Mouse (Mus musculus): ENCODE measurements at regions not wholly inside any gene's neighbourhood (a gene's known extent, or its start where the extent isn't known, plus 50 kb on each side); places are given as distances from the start of the nearest gene placed in this dataset.

GRCm38 (mm10) chr3:27815201-27815695, 80.9 kb downstream of the Tmem212 start:
- intact Hi-C loops (cut with DNase I), result no loop called here

GRCm38 (mm10) chr3:27804271-27804670, 91.9 kb downstream of the Tmem212 start:
- intact Hi-C loops (cut with DNase I), result no loop called here
- DNase-seq, result no peak

More at GRCm38 (mm10) chr3:27815201-27815695, 80.9 kb downstream of the Tmem212 start:
- no peak for DNase-seq

GRCm38 (mm10) chr3:27791633-27791951, 80.5 kb upstream of the Fndc3b start:
- no peak for DNase-seq
- intact Hi-C loops (cut with DNase I), result no loop called here

DNA sequence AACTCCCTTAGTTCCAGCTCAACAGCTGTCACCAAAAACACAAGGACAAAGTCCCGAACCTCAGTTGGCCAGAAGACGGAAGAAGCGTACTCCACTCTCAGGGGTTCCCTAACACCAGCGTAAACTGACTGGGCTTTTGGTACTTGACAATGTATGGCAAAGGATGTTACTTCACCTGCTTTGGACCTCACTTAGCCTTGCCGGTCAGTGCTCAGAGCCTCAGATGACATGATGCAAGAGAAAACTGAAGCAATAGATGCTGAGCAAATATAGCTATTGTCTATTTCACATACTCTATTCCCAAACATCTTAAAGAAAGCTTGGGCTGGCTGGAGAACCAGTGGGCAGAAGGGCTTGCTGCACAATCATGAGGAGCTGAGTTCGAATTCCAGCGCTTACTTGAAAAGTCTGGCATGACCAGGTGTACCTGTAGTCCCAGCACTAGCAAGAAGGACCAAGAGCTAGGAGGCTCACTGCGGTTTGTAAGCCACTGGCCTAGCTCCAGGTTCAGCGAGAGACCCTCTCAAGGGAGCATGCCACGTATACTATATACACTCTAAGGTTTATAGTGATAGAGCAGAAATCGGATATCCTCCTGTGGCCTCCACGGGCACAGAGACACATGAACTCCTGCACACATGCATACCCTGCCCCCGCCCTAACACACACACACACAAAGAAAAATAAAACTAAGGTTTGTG, 80.0 kb upstream of the Fndc3b start:
- intact Hi-C loops (cut with DNase I), result no loop called here
- no peak for DNase-seq

- intact Hi-C loops (cut with DNase I), result no loop called here
- DNase-seq, result no peak
Measured at GRCm38 (mm10) chr3:27783926-27784325, 72.8 kb upstream of the Fndc3b start.

DNA sequence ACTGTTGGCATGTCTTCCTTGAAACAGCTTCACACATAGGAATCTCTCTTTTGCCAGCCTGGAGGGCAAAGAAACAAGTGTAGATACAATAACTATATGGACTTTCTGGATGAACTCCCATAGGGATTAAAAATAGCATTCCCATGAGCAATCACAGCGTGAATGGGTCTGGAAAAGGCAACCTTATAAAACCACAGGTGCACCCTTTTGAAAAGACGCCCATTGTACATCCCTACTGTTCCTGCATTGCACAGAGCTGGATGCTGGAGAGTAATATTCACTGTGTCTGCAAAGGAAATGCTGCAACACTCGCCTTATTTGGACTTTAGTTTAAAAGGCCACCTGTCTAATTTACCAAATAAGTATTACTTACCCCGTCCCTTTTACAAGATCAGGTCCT, 72.4 kb upstream of the Fndc3b start:
- intact Hi-C loops (cut with DNase I), result no loop called here
- no peak for DNase-seq

GRCm38 (mm10) chr3:27782056-27782765, 71.1 kb upstream of the Fndc3b start:
- intact Hi-C loops (cut with DNase I), result no loop called here
- DNase-seq, result peak; percentile 16

- no peak for DNase-seq
- intact Hi-C loops (cut with DNase I), result no loop called here
Measured at GRCm38 (mm10) chr3:27779892-27780291, 68.8 kb upstream of the Fndc3b start.

GRCm38 (mm10) chr3:27777751-27778150, 66.6 kb upstream of the Fndc3b start:
- intact Hi-C loops (cut with DNase I), result no loop called here
- no peak for DNase-seq

DNA sequence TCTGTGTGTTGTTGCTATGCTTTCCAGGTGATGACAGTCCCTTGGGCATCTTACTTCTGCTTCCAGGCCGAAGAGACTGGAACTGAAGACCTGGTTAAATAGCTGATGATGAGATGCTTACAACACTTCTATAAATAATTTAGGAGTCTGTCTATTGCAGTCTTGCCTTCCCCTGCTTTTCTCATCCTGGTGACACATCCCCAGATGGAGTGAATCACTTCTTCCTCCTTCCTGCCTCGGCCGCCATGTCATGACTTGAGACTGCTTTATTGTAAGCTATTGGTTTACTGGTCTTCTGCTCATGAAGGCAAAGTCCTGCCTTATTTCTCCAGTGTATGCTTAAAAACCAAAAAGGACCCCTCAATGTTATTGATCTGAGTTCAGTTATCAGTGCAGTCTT, 62.1 kb upstream of the Fndc3b start:
- intact Hi-C loops (cut with DNase I), result no loop called here
- no peak for DNase-seq

GRCm38 (mm10) chr3:27769438-27769837, 58.3 kb upstream of the Fndc3b start:
- intact Hi-C loops (cut with DNase I), result no loop called here
- no peak for DNase-seq

DNA sequence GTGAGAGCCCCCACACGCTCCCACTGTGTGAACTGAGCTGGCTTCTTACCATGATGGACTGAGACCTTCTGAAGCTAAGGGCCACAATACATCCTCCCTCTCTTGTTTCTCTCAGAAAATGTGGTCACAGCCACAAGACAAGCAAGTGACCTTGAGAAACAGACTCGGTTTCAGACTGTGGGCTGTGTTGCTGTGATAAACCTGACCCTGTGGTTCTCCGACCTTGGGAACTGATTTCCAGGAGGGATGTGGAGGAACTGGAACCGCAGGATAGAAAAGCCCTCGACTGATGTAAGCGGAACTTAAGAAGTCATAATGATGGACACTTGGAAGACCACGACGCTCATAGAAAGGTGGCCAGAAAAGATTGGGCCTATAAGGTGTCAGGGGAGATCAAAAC, 56.1 kb upstream of the Fndc3b start:
- DNase-seq, result no peak
- intact Hi-C loops (cut with DNase I), result no loop called here

- peak; percentile 17 for DNase-seq
- intact Hi-C loops (cut with DNase I), result no loop called here
Measured at GRCm38 (mm10) chr3:27766421-27766820, 55.3 kb upstream of the Fndc3b start.

GRCm38 (mm10) chr3:27765929-27766328, 54.8 kb upstream of the Fndc3b start:
- DNase-seq, result no peak
- intact Hi-C loops (cut with DNase I), result no loop called here

GRCm38 (mm10) chr3:27764556-27764955, 53.4 kb upstream of the Fndc3b start:
- no peak for DNase-seq

GRCm38 (mm10) chr3:27761031-27761430, 49.9 kb upstream of the Fndc3b start:
- DNase-seq, result no peak
- intact Hi-C loops (cut with DNase I), result no loop called here

More at GRCm38 (mm10) chr3:27764556-27764955, 53.4 kb upstream of the Fndc3b start:
- intact Hi-C loops (cut with DNase I), result no loop called here
